Mouse (Mus musculus): ENCODE measurements around the gene Thap3. TPM values are rescaled to one million over a fixed set of nuclear protein-coding genes. Genes with fewer than 3 reads are reported as not detected.
A peak's percentile ranks its signal among the peaks of the same experiment; 100 is the strongest.

Gene Thap3
- polyA plus RNA-seq, 1 experiment, result not detected

DNA sequence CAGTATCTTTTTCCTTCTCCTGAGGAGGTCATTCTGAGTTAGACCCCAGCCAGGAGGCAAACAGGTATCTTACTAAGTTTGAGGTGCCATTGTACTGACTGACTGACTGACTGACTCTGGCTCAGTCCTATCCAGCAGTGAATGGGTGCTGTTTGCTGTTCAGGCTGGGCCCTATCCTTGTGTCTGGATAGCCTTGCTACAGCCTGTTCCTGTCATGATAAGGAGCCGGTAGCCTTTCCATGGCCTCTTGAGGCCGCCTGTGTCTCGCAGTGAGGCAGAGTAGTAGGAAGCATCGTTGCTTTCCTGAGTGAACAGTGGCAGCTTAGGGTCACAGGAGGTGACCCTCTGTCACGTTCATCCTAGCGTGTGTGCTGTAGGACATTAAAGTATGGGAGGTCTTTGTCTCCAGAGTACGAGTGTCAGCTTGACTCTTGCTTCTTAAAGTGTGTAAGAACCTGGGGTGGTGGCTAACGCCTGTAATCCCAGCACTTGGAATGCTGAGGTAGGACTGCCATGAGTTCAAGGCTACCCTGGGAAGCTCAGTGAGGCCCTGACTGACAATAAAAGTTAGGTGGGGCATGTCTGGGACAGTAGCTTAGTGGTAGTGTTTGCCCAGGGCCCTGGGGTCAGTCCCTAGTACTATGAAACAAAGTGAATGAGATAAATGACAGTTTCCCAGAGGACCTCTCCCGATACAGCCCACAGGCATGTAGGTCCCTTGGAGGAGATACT, 31.0 kb downstream of the Thap3 start:
- no peak for TF ChIP-seq POLR2A (IDR thresholded peaks at IDR 0.05; ENCODE audit: insufficient read depth, low read depth, low read length)
- TF ChIP-seq CTCF (IDR thresholded peaks at IDR 0.05; ENCODE audit: insufficient read depth, low read depth, low read length), result no peak
- Histone ChIP-seq H3K4me1 (ENCODE audit: control insufficient read depth, insufficient read depth, low read length) (no peaks in the 10 kb centered on the region), H3K4me3 (ENCODE audit: insufficient read depth, low read depth, low read length) (no peak overlapping the region), H3K27ac (ENCODE audit: insufficient read depth, low read depth, low read length) (no peak overlapping the region)
- WGBS, result 93% methylated on average over 9 of the region's 9 CpGs

DNA sequence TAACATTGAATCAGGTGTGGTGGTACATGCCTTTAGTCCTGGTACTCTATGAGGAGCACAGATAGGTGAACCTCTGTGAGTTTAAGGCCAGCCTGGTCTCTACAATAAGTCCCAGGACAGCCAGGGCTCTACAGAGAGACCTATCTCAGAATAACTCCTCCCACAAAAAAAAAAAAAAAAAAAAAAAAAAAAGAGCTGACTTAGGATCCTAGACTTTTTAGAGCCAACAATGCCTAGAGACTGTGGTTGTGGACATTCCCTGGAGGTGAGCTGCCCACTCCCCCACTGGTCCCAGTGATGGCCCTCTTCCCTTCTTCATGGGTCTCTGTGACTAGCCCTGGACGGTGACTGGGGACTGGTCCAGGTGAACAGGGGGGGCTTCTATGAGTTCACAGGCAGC, 33.0 kb downstream of the Thap3 start:
- H3K4me3 ChIP-seq (ENCODE audit: insufficient read depth, low read depth, low read length), result no peak overlapping the region
- peaks cover 5% of the 10 kb centered on the region for H3K4me1 ChIP-seq (ENCODE audit: control insufficient read depth, insufficient read depth, low read length)
- no peak overlapping the region for H3K27ac ChIP-seq (ENCODE audit: insufficient read depth, low read depth, low read length)
- TF ChIP-seq POLR2A (IDR thresholded peaks at IDR 0.05; ENCODE audit: insufficient read depth, low read depth, low read length) (no peak), CTCF (IDR thresholded peaks at IDR 0.05; ENCODE audit: insufficient read depth, low read depth, low read length) (no peak)
- WGBS, result 92% methylated on average over 1 of the region's 1 CpGs

DNA sequence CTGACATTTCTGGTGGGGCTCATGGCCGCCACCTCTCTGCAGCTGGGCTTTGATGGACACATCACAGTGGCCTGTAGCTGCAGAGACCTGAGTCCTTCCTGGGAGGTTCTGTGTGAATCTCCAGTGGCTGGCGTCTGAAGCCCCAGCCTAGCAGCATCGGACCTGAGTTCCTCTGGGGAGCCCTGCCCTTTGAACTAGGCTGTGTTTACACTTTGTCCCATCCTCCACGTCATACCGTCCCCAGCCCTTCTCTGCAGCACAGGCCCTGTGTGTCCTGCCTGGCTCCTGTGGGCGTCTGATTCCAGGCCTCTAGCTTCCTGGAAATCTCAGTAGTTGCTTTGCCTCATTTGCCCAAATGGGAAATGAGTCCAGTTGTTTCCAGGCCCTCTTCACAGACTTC, 35.6 kb downstream of the Thap3 start:
- no peak for TF ChIP-seq CTCF (IDR thresholded peaks at IDR 0.05; ENCODE audit: insufficient read depth, low read depth, low read length)
- TF ChIP-seq POLR2A (IDR thresholded peaks at IDR 0.05; ENCODE audit: insufficient read depth, low read depth, low read length), result no peak
- Histone ChIP-seq H3K27ac (ENCODE audit: insufficient read depth, low read depth, low read length) (no peak overlapping the region), H3K4me3 (ENCODE audit: insufficient read depth, low read depth, low read length) (no peak overlapping the region), H3K4me1 (ENCODE audit: control insufficient read depth, insufficient read depth, low read length) (peaks cover 14% of the 10 kb centered on the region)
- 88% methylated on average over 6 of the region's 6 CpGs for WGBS

DNA sequence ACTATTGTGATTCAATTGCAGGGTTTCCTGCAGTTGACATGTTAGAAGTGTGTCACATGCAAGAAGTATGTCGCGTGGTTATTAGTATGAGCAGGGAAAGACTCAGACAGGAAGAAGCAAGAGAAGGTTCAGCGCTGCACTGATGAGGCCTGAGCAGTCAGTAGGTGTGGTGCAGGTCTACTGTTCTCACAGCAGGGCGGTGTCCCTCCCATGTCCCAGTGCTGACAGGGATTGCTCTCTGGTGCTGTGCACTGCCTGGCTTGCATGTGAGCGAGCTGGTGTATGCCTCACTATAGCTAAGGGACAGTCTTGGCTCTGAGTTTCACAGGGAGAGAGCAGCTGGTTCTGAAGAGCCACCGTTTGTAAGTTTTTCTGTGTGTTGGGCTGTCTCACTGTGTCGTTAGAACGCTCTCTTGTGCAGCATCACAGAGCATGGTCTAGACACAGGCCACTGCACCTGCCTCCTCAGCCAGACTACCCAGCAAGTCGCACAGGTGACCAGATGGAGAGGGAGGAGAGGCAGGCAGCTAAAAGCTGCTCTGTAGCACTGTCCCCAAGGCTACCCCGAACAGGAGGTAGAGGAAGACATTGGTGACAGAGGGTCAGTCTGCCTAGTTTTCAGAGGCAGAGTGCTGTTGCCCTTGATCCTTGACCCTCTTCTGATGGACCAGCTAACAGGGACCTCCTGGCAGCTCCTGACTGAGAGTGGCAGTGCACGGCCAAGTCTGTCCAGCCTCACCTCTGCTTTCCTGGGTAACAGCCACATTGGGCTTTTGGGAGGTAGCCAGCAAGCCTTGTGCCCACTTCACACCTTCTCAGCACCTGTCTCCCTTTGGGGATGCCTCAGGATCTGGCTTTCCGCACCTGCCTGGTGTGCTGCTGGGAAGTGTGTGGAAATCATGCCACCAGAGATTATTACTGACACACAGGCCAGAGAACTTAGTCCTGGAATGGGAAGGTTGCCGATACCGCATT, 40.0 kb downstream of the Thap3 start:
- 78% methylated on average over 14 of the region's 14 CpGs for WGBS
- TF ChIP-seq POLR2A (IDR thresholded peaks at IDR 0.05; ENCODE audit: insufficient read depth, low read depth, low read length), result no peak
- TF ChIP-seq CTCF (IDR thresholded peaks at IDR 0.05; ENCODE audit: insufficient read depth, low read depth, low read length), result no peak
- Histone ChIP-seq H3K27ac (ENCODE audit: insufficient read depth, low read depth, low read length) (no peak overlapping the region), H3K4me1 (ENCODE audit: control insufficient read depth, insufficient read depth, low read length) (peaks cover 14% of the 10 kb centered on the region), H3K4me3 (ENCODE audit: insufficient read depth, low read depth, low read length) (no peak overlapping the region)

DNA sequence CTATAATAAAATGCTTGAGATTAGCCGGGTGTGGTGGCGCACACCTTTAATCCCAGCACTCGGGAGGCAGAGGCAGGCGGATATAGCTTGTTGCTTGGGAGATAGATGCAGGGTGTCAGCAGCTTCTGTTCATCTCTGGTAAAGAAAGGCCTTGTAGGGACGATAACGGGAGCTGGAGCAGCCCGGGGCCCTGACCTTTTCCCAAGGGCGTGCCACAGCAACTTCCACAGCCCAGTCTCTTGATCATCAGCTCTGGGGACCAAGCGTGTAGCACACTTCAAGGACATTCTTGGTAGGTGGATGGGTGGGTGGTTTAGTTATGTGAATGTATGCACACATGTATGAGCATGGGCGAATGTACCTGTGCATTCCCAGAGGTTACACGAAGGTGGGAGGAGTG, 42.6 kb downstream of the Thap3 start:
- H3K27ac ChIP-seq (ENCODE audit: insufficient read depth, low read depth, low read length), result no peak overlapping the region
- H3K4me1 ChIP-seq (ENCODE audit: control insufficient read depth, insufficient read depth, low read length), result peaks cover 9% of the 10 kb centered on the region
- 93% methylated on average over 11 of the region's 11 CpGs for WGBS
- no peak for TF ChIP-seq CTCF (IDR thresholded peaks at IDR 0.05; ENCODE audit: insufficient read depth, low read depth, low read length)
- TF ChIP-seq POLR2A (IDR thresholded peaks at IDR 0.05; ENCODE audit: insufficient read depth, low read depth, low read length), result no peak
- no peak overlapping the region for H3K4me3 ChIP-seq (ENCODE audit: insufficient read depth, low read depth, low read length)

DNA sequence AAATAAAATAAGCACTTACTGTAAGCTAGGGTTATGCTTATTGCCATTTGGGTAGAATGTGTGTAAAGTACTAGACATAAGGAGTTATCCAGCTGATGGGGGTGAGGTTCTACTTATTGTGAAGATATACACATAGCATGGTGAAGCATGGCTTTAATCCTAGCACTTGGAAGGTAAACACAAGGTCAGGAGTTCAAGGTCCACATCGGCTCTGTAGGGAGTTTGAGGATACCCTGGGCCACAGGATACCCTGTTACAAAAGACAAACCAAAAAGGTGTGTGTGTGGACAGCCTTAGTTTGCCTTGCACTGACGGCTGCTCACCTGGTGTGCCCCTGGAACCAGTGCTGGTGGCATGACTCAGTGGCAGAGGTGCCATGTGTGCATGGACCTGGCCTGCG, 50.7 kb downstream of the Thap3 start:
- TF ChIP-seq POLR2A (IDR thresholded peaks at IDR 0.05; ENCODE audit: insufficient read depth, low read depth, low read length) (no peak), CTCF (IDR thresholded peaks at IDR 0.05; ENCODE audit: insufficient read depth, low read depth, low read length) (no peak)
- 84% methylated on average over 3 of the region's 3 CpGs for WGBS
- Histone ChIP-seq H3K4me3 (ENCODE audit: insufficient read depth, low read depth, low read length) (no peak overlapping the region), H3K4me1 (ENCODE audit: control insufficient read depth, insufficient read depth, low read length) (peaks cover 17% of the 10 kb centered on the region), H3K27ac (ENCODE audit: insufficient read depth, low read depth, low read length) (no peak overlapping the region)

DNA sequence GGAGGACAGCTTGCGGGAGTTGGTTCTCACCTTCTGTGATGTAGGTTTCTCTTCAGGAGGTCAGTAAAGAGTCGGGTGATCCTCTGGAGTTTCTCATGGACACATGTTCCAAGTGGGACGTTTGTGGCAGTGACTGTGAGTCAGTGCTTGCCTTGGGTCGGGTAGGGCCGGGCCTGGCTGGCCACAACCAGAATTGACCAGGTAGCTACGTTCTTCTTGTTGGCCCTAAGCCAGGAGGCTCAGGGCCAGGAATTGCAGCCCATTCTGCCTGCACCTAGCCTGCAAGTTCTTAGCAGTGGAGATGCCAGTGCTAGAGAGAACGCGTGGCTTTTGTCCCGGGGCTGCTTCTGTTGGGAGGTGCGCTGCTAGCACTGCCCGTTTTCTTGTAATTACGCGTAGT, 51.4 kb downstream of the Thap3 start:
- Histone ChIP-seq H3K4me3 (ENCODE audit: insufficient read depth, low read depth, low read length) (no peak overlapping the region), H3K27ac (ENCODE audit: insufficient read depth, low read depth, low read length) (no peak overlapping the region), H3K4me1 (ENCODE audit: control insufficient read depth, insufficient read depth, low read length) (peaks cover 17% of the 10 kb centered on the region)
- TF ChIP-seq CTCF (IDR thresholded peaks at IDR 0.05; ENCODE audit: insufficient read depth, low read depth, low read length) (no peak), POLR2A (IDR thresholded peaks at IDR 0.05; ENCODE audit: insufficient read depth, low read depth, low read length) (no peak)
- 75% methylated on average over 13 of the region's 13 CpGs for WGBS

DNA sequence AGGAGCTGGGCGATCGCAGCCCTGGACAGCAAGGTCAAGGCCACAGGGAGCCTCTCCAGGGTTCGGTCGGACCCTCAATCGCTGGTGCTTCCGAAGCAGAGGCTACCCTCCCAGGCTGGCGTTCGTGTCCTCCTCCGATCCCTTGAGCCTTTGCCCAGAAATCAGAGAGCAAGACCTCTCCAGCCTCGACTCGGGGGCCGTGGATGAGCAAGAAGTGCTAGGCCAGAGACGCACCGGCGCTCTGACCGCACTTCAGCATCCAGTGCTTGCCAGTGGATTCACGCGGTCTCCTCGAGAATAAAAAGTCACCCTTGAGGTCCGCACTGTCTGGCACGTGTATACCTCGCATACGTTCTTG, 54.6 kb downstream of the Thap3 start:
- TF ChIP-seq CTCF (IDR thresholded peaks at IDR 0.05; ENCODE audit: insufficient read depth, low read depth, low read length) (no peak), POLR2A (IDR thresholded peaks at IDR 0.05; ENCODE audit: insufficient read depth, low read depth, low read length) (no peak)
- Histone ChIP-seq H3K4me1 (ENCODE audit: control insufficient read depth, insufficient read depth, low read length) (peaks cover 17% of the 10 kb centered on the region), H3K4me3 (ENCODE audit: insufficient read depth, low read depth, low read length) (peak overlapping the region; percentile 87), H3K27ac (ENCODE audit: insufficient read depth, low read depth, low read length) (no peak overlapping the region)
- WGBS, result under 1% methylated on average over 23 of the region's 23 CpGs
